Mouse (Mus musculus) right cerebral cortex, postnatal 25 days (tissue): Measurements from ENCODE around the gene Phf5a.

Experiments
- DNase-seq: peaks from one replicate; pipeline ENCODE4 v3.0.0; 2022

Phf5a gene

DNA sequence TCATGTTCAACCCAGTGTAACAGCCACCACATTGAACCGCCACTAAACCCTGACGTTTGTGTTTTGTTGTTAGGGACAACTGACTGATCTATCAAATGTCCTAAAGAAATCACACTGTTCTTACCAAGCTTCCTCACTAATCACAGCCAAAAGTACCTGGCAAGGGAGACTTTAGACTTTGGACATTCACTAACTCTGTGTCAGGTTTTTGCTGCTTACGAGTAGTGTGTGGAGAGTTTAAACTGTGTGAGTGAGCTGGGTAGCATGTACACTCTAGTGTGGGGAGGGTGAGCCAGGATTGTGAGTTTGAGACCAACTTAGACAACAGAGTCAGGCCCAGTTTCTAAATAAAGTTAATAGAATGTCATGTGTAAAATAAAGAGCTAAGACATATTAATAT, 10.6 kb upstream of the Phf5a start:
- DNase-seq: no peak

DNA sequence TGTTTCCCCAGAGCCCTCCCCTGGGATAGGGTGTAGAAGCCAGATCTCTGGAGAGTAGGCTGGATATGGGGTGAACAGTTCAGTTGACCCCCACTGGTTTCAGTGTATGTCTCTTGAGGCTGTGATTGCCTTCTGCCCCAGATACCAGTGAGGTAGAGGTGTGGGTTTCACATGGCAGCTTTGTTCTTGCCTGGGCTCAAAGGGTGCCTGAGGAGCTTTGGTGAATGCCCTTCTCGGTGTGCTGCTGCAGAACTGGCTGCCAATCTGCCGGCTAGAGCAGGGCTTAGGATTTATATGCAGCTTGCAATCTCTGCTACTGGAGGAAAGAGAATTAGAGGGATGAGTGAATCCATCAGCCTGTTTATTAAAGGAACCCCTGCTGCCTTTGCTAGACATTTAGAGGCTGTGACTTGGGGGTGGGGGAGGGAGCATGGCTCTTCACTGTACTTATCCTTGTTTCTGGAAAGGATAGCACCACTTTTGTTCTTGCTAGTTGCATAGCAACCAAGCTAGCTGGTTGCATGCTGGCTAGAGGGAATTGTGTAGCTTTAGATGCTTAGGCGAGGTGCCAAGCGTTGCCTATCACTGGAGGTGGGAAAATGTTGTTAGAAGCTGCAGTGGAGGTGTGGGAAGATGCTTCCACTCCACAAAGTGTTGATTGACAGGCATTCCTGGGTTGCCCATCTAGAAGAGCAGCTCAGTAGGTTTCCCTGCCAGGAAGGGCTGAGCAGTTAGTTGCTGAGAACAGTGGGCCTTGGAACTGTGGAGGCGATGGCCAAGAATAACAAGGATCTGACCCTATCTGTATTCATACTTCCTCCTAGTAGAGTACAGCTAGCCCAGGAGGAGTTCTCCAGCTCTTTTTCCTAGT, 8.1 kb upstream of the Phf5a start:
- peak; percentile 81 for DNase-seq

DNA sequence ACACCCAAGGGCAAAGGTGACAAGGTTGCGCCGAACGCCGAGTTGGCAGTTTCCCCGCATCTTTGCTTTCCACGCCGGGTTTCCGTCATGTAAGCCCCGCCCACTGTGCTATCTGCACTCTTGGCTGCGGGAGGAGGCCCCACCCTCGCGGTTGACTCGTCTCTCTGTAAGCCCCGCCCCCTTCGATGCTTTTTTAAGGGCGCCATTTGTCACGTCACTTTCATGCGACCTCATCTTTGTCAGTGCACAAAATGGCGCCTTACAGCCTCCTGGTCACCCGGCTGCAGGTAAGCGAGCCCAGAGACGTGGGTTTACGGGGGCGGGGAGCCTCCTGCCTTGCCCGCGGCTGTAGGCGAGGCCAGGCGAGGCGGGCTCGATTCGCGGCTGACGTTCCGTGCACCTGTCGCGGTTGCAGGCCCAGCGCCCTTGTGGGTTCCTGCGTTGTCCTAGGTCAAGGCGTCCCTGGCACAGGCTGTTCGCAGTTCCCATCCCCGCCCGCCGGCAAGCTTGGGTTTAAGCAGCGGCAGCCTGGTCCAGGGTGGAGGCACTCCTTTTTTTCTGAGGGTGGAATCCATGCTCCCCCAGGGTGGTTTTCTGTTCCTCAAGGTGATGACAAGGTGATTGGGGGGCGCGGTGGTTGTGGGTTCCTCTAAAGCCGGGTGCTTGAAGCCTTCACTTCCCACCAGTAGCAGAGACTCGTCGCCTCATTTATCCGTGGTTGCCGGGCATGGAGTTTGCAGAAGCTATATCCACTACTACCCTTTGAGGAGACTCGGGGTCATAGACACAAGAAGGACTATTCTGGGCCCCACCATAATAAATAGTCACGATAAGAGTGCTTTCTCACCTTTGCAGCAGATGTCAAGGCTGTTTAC, 788 bp upstream of the Phf5a start, which contains the start of gene Aco2:
TSS of gene Aco2 (plus strand) at position 48 of the 875 bp plus-strand sequence.
- peak; percentile 97 for DNase-seq

DNA sequence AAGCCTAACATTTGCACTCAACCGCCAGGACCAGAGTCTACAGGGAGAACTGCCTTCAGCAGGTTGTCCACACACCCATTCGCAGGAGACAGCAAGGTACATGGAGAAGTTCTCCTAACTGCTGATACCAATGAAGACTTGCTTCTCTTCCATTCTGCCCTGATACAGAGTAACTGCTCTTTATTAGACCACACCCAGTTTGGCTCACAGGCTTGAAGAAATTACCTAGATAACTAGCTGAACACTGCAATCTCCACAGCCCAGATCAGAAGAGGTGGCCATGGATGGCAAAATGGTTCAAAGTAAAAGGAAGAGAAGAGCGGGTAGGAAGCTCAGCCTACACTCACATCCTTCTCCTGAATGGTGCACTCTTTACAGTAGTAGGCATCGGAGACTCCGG, 1.7 kb downstream of the Phf5a start:
- no peak for DNase-seq

DNA sequence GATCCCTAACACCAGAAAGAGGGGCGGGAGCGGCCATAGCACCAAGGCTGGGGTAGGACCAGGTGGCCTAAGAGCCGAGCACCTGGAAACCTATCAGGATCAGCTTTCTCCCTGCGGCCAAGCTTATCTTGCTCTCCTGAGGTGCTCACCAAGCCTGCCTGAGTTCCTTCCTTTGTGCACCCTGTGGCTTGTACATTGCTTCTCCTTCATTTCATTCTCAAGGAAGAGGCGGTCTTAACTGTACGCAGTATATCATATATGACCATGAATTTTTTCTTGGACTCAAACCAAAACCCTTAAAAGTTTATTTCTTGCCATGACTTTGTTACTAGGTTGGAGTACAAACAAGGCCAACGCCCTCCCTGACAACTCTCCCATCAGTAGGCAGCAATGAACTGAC, 7.5 kb downstream of the Phf5a start:
- DNase-seq: no peak

DNA sequence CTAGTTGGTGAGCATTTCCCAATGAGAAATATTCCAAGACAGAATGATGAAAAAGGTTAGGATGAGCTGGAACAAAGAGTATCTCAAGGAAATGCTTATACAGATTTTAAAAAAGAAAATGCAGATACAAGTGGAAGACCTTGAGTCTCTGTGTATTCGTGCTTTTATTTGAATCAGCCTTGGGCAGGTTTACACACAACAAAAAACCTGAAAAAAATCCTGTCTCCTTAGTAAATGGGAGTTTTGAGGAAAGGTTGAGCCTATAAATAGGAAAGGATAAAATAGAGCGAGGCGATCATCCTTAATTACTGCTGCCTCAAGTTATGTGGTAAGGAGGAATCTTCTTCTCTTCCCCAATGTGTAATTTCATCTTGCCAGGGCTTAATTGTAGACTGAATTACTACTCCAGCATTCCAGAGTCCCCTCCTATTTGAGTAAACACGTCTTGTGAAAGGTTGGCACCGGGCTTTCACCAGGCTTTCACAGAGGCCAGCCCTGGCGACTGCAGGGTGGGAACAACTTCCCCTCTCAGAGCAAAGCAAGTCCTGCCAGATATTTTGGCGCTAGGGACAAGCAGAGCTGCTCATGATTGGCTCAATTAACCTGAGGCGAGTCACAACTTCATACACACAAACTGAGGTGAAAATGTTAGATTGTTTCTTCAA, 11.1 kb downstream of the Phf5a start:
- DNase-seq: no peak

DNA sequence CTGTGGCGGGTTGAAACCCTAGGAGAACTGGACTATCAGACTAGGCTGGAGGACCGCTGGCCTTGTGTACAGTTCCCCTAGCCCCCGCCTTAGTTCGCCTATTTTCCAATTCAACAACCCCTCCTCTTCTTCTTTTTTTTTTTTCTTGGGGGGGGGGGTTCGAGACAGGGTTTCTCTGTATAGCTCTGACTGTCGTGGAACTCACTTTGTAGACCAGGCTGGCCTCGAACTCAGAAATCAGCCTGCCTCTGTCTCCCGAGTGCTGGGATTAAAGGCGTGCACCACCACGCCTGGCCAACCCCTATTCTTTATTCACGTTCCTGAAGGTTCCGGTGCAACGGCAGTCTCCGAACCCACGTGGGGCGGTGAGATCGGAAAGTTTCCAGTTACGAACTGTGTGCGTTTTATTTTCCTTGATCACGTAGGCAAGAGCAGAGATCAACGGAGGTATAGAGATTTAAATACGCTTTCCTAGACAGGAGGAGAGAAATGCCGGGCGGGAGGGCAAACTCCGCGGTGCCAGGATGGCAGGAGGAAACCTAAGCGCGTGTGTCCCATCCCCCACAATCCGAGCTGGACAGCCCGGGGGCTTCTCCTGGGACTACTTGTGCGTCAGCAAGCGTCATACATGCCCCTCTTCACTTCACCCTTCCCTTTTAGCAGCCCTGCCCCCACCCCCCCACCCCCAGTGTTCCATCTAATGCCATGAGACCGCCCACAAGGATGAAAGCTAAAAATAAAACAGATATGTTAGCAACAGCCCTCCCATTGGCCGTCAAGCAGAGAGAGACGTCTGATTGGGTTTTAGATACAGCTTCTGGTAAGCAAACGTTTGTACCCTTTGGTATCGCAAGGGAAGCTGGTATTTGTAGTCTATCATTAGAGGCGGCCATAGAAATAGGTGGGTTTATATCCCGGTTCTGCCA, 12.1 kb downstream of the Phf5a start:
- DNase-seq: peak; percentile 80

DNA sequence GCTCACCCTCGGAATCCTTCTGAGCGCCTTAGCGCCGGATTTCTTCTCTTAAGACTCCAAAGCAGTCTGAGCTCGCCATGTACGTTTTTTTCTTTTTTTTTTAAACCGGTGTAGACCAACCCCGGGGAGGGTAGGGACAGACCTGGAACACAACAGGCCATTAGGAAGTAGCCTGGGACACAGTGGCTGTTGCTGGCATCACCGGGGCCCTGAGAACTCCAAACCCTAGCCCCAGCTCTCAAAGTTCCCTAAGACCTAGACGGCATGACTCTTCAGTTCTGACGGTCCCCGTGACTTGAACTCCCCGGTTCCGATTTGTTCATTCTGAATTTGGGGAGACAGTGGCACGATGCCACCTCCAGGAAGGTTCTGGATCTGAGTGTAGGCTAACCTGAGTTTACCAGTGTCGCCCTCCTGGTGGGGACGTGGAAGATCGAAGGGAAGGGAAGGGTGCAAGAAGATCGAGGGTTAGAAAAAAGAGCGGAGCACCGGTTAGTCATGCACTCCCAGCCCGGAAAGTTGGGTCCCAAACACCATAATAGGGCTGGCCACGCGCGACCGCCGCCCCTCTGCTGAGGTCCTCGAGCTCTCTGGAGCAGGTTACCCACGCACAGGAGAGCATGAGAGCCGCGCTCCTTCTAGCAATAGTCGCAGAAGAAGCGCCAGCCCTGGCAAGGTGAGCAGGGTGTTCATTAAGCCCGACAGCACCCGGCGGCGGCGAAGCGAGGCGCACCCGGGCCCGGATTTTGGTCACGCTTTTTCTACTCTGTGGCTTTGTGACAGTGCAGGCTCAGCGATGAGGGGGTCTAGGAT, 13.0 kb downstream of the Phf5a start, which contains the start of gene Tob2:
TSS of gene Tob2 (minus strand) at position 280 of the 813 bp plus-strand sequence.
- DNase-seq: peak; percentile 73

DNA sequence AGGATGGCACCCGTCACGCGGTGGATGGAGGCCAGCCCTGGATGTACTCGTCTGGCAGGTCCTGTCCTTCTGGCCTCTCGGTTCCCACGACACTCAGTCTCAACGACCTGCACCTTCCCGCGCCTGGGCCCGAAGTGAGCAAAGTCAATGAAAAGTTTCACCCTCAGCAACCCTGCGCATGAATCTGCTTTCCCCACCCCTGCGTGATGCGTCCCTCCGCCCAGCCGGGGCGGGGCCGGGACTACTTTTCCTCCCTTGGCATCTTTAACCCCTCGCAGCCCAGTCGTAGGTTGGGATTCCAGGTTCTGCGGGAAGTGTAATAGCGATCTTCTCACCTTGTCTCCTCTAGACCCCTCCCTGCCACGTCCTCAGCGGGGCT, 13.6 kb downstream of the Phf5a start:
- peak; percentile 92 for DNase-seq

DNA sequence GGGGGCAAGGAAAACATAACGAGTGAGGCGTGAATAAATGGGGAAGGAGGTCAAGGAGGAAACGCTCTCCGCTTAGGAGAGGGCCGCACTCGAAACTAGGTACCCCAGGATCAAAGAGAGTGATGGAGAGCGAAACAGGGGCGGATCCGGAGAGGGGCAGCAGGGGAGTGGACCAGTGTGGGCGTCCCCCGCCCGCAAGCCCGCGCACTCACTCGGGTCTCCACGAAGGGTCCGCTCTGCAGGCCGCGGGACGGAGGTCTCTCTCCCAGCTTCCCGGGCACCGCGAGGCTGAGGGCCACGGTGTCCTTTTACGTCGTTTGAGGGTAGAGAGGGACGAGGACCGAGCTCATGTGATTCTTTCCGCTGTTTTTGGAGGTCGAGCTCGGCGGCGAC, 14.0 kb downstream of the Phf5a start:
- no peak for DNase-seq

DNA sequence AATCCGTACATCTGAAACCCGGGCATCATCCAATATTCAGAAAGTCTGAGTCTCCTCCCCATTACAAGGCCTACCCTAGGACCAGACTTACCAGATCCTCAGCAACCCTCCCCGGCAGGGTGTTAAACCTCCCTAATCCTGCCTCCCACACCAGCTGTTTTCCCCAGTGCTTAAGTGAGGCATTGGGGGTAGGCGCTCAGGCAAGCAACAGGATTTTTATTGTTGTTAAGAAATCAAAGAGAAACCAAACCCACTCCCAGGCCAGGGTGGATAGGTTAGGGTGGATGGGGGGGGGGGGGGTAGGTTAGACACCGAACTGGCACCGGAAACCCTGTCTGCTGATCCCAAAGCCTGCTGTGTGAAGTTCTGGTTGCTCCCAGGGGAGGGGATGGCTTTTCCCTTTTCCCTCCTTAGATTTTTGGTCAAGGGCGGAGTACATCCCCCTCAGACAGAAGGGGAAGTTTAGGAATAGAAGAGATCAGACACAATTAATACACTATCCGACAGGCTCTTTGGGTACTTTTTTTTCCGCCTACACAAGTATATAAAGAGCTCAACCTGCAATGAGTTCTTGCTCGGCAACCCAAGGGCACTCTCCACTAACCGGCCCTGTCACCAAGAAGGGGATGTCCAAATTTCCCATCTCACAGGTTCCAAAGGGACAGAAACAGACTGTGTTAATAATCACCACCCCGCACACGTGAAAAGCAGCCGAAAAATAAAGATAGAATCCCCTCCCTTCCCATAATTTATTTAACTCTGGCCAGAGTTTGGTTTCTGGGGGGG, 14.6 kb downstream of the Phf5a start:
- no peak for DNase-seq

DNA sequence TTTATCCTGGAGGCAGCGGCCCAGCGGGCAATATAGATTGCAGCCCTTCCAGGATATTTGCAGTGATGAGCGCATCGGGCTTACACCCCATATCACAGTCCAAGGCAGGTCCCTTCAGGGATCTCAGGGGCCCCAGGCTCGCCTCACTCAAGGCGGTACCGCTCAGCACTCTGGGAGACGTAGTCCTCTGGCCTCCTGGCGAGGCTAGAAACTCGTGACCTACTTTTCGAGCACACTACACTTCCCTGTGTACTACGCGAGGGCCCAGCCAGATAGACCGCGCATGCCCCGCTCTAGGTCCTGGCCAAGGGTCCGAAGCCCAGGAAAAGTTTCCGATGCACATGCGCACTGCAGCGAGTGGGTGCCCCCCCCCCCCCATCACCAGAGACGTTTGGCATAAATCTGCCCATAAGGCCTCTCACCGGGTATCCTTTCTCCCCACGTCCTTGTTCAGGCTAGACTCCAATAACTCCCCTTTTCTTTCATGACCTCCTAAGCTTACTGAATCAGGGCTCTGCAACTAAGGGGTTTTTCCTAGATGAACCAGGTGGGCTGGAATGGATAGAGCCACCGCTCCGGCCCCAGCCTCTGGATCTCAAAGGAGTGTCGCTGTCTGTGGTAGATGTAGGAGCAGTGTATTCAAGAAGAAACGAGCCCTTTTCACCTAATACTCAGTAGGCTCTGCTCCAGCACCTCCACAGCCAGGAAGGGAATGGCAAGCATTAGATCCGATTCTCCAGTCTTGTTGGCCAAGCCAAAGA, 15.5 kb downstream of the Phf5a start:
- peak; percentile 84 for DNase-seq

DNA sequence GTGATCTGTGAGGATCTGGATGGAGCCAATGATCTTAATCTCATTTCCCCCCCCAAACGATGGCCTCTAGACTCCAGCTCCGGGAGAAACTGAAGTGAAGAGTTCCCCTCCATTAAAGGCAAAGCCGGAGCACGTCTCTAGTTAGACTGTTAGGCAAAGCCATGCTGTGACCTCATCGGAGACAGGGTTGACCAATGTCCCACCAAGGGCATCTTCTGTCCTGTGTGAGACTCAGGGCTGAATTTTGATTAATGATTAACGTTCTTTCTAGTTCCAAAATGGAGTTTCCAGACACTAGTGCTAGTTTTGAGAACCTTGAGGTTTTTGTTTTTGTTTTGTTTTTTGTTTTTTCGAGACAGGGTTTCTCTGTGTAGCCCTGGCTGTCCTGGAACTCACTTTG, 18.6 kb downstream of the Phf5a start:
- no peak for DNase-seq

DNA sequence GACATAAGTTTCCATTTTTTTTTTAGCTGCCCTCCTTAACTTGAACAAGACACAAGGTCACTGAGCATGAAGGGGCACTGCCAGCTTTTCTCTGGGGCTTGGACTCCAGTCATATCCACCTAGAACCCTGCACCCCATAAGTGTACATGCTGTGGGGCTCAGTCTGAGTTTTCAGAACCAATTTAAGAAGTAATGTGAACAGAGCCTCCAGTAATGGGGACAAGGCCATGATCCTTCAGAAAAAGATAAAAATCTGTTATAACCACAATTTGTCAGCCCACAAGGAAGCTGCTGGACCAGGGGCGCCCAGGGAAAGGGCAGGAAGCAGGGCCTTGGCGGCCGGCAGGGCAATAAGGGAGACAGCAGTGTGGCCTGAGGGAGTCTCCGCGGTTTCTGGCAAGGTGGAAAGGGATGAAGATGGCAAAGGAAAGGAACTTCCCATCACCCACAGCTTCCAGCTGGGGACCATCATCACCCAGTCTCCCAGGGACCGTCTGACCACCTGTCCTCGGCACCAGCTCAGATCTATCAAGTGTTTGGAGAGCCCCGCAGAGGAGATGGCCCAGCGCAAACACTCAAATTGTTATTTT, 19.2 kb downstream of the Phf5a start:
- no peak for DNase-seq

DNA sequence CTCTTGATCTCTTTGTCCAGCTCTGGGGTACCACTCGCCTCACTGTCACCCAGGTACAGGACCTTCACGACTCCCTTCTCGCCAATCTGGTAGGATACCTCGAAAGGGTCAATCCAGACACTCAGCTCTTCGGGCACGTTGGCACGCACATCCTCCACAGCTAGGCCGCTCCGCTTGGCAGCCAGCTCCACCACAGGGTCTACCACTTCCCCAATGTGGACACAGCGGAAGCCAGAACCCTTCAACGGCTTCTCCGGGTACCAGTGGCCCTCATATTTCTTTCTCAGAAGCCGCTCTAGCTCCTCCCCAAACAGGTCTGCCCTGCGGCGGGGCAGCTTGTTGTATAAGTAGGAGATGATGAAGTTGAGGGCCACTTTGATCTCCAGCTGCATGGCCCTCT, 20.3 kb downstream of the Phf5a start:
- no peak for DNase-seq

DNA sequence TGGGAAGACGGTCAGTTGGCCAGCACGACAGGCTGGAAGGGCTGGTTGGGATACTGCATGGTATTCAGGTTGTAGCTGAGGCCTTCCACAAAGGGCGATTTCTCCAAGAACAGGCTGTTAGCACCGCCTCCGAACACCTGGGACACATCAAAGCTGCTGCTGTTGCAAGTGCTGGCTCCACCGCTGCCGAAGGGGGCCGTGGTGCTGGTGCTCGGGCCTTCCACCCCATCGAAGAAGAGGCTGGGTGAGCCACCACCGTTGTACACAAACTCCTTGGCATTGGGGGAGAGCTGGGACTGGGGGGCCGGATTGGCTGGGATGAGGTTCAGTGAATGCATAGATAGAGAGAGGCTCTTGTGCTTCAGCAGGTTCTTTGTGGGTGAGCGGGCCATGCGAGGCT, 21.0 kb downstream of the Phf5a start:
- DNase-seq: no peak

DNA sequence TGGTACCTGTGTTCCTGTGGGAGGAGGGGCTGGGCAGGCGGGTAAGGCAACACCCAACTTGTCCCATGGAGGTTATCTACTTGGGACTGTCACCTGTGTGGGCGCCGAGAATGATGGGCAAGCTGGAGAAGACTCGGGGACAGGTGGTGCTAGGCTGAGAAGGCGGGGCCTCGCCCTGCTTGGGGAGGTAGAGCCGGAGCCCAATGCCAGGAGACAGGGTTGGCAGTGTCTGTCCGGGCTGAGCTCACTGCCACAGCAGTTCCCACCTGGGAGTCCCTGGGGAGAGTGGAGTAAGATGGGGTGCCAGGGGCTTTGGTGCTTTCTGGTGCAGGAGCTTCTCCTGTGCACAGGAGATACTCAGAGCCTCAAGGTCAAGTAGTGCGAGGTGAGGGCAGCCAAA, 22.6 kb downstream of the Phf5a start:
- DNase-seq: no peak

DNA sequence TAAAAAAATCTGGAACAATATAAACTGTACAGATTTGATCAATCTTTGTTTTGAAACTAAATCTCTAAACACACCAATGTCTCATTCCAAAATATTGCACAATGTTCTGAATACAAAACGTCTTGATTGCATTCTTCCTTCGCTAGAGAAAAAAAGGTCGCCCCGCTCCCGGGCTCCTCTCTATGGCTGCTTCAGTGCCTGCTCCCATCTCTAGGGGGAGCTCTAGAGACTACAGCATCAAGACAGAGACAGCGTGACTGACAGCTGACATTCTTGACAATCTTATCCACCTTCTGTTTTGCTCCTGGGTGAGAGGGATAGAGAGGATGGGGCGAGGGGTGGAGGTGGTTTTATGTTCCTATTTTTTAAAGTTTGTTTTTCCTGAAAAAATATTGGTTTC, 23.4 kb downstream of the Phf5a start:
- DNase-seq: no peak

DNA sequence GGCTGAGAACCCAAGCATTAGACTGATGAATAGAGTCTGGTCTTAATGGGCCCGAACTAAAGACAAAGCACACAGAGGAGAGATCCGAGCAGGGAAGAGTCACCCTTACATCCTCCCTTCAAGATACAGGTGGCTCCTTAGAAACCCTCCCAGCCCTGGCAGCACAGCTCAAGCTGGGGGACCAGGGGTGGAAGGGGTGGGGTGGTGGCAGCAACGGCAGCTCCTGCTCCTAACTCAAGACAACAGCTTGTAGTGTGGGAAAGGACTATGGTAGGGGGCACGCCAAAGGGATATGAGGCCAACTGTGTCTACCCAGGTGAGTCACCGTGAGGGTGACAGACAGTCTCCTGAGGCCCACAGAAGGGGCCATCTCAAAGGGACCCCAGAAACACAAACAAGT, 23.9 kb downstream of the Phf5a start:
- DNase-seq: no peak
